Mouse (Mus musculus) c-Kit-positive CD71-positive TER-119-negative erythroid progenitor cells, embryonic 14.5 days (primary cell): ENCODE data around the gene Derl3.
A peak's percentile ranks its signal among the peaks of the same experiment; 100 is the strongest.
"Not testable (repeated sequence)": the region's sequence is repeated elsewhere in the genome, so short reads cannot be mapped to it uniquely, and the experiment has no call there.

Source experiments
- DNase-seq: peaks from one replicate; pipeline ENCODE4 v3.0.0-alpha.2; 2013; ENCODE audit warnings: low read depth

Derl3 gene

GRCm38 (mm10) chr10:75893089-75893750 is at the start of gene Derl3:
TSS of gene Derl3 (plus strand) at chr10:75893413.
- peak; percentile 97 for DNase-seq

GRCm38 (mm10) chr10:75843898-75844297 is 49.3 kb upstream of the Derl3 start:
- not testable (repeated sequence) for DNase-seq

GRCm38 (mm10) chr10:75844800-75845199 is 48.4 kb upstream of the Derl3 start:
- DNase-seq: no peak

- no peak for DNase-seq
Measured at GRCm38 (mm10) chr10:75845306-75845930, 47.8 kb upstream of the Derl3 start.

- DNase-seq: no peak
Measured at GRCm38 (mm10) chr10:75848382-75848781, 44.8 kb upstream of the Derl3 start.

- no peak for DNase-seq
Measured at GRCm38 (mm10) chr10:75851076-75851475, 42.1 kb upstream of the Derl3 start.

GRCm38 (mm10) chr10:75851681-75852080 is 41.5 kb upstream of the Derl3 start:
- no peak for DNase-seq

GRCm38 (mm10) chr10:75852539-75853125 is 40.6 kb upstream of the Derl3 start:
- no peak for DNase-seq

- peak; percentile 89 for DNase-seq
Measured at GRCm38 (mm10) chr10:75853452-75853851, 39.8 kb upstream of the Derl3 start.

GRCm38 (mm10) chr10:75854096-75854495 is 39.1 kb upstream of the Derl3 start:
- no peak for DNase-seq

- DNase-seq: no peak
Measured at GRCm38 (mm10) chr10:75854791-75855190, 38.4 kb upstream of the Derl3 start.

- no peak for DNase-seq
Measured at GRCm38 (mm10) chr10:75855416-75855981, 37.7 kb upstream of the Derl3 start.

GRCm38 (mm10) chr10:75856155-75856907 is 36.9 kb upstream of the Derl3 start:
- DNase-seq: no peak

GRCm38 (mm10) chr10:75856976-75857375 is 36.2 kb upstream of the Derl3 start:
- DNase-seq: no peak

GRCm38 (mm10) chr10:75857598-75857997 is 35.6 kb upstream of the Derl3 start:
- DNase-seq: no peak

GRCm38 (mm10) chr10:75859107-75859746 is 34.0 kb upstream of the Derl3 start:
- no peak for DNase-seq

- DNase-seq: peak; percentile 80
Measured at GRCm38 (mm10) chr10:75859786-75860470, 33.3 kb upstream of the Derl3 start, which contains the start of gene Mif. TSS of gene Mif (minus strand) at chr10:75860240.

GRCm38 (mm10) chr10:75860746-75861145 is 32.5 kb upstream of the Derl3 start:
- DNase-seq: no peak

- no peak for DNase-seq
Measured at GRCm38 (mm10) chr10:75861587-75861986, 31.6 kb upstream of the Derl3 start.

GRCm38 (mm10) chr10:75872025-75872914 is 20.9 kb upstream of the Derl3 start:
- DNase-seq: no peak
